ENCODE assay signal across 10 mouse cellular contexts in genomic region chr6:85141013-85141412, GRCm38 (mm10). TPM values are rescaled to one million over a fixed set of nuclear protein-coding genes. Genes with fewer than 3 reads are reported as not detected.
DNase-seq lines count a peak whose midpoint lies in the region; ATAC-seq and TF ChIP-seq lines count a peak whose summit lies in the region.
"Not testable (repeated sequence)": the region's sequence is repeated elsewhere in the genome, so short reads cannot be mapped to it uniquely, and the experiment has no call there.
"Had no signal": no experiment of that assay in that cellular context is flagged by ENCODE, and none has a peak within 500 bp of the region (broad histone marks: within the 10 kb centered on the region; RNA-seq: fewer than 3 reads in every experiment).

No protein-coding gene starts in this region.

- not testable (repeated sequence) for H3K4me2 ChIP-seq in stomach, postnatal 0 days (replicated peaks; ENCODE audit: low read depth)

- H3K4me3 ChIP-seq in stomach, postnatal 0 days (ENCODE audit: low read depth, low read length): not testable (repeated sequence)

- peak; percentile 59 for ATAC-seq in megakaryocyte progenitor cell, adult 5-6 weeks (replicated peaks; ENCODE audit: poor library complexity)
- 0 out of 2 replicates have a peak, but pooled peaks have one; percentile 17 for ATAC-seq in stomach, postnatal 0 days (ENCODE audit: low FRiP score, low TSS enrichment)

- DNase-seq in B cell, adult 2 months: peak; percentile 38 to 43
- DNase-seq in adrenal gland, adult 2 months: peak; percentile 58
- DNase-seq in cerebellum, postnatal 25 days: peak; percentile 32 to 56
- DNase-seq in gastrocnemius, postnatal 25 days: peak; percentile 37
- peak; percentile 68 for DNase-seq in induced T-regulatory cell, adult 2 months (ENCODE audit: low read depth)
- DNase-seq in left cerebral cortex, postnatal 14 days (ENCODE audit: low spot score in 2 of 2): peak; percentile 52 to 67
- peak; percentile 70 for DNase-seq in stomach, postnatal 0 days (ENCODE audit: low spot score)

- TF ChIP-seq CTCF in stomach, postnatal 0 days (IDR thresholded peaks at IDR 0.05; ENCODE audit: low read depth): peak; percentile 78

- H3K36me3 ChIP-seq in stomach, postnatal 0 days (ENCODE audit: control insufficient read depth, insufficient read depth, low read length): not testable (repeated sequence)

- H3K9me3 ChIP-seq in stomach, postnatal 0 days (ENCODE audit: control insufficient read depth, low read length): not testable (repeated sequence)

- intact Hi-C loops in left cerebral cortex, postnatal 14 days (cut with DNase I): not testable (repeated sequence)

- H3K9ac ChIP-seq in stomach, postnatal 0 days (ENCODE audit: low read length): not testable (repeated sequence)

- not testable (repeated sequence) for H3K27me3 ChIP-seq in stomach, postnatal 0 days (ENCODE audit: control insufficient read depth, insufficient read depth, low read length)

- not testable (repeated sequence) for TF ChIP-seq EP300 in stomach, postnatal 0 days (optimal IDR thresholded peaks at IDR 0.05)

- 13% methylated on average over 6 of the region's 7 CpGs for WGBS in stomach, postnatal 0 days

- not testable (repeated sequence) for H3K4me1 ChIP-seq in stomach, postnatal 0 days (replicated peaks; ENCODE audit: control insufficient read depth, insufficient read depth)

- H3K27ac ChIP-seq in stomach, postnatal 0 days (replicated peaks): not testable (repeated sequence)

RNA-seq across cellular contexts. Expression of gene Spr, which starts 3.4 kb away (rescaled TPM):
- total RNA-seq in adrenal gland, adult 2 months (2021): 10 to 100 TPM; 56.3 to 74.8 TPM
- polyA plus RNA-seq in adrenal gland, adult 2 months (2012; rRNA removed): 22.7 and 43.9 TPM in 2 replicates
- 10 to 100 TPM; 44.9 to 50.4 TPM for total RNA-seq in gastrocnemius, postnatal 25 days (2021)
- total RNA-seq in left cerebral cortex, postnatal 14 days (2021): 10 to 100 TPM; 35.5 to 37.2 TPM
- 18.1 and 23.7 TPM in 2 replicates for total RNA-seq in megakaryocyte progenitor cell, adult 5-6 weeks (2015)
- 23.6 and 29.4 TPM in 2 replicates for total RNA-seq in megakaryocyte progenitor cell, adult 5-6 weeks (2017)
- polyA plus RNA-seq in stomach, postnatal 0 days (2015; fragmentation: Nextera tagmentation; extraction: Ambion mirVana): 58.8 and 62.1 TPM in 2 replicates

RNA-seq across cellular contexts. Expression of gene Emx1, which starts 46.2 kb away (rescaled TPM):
- total RNA-seq in adrenal gland, adult 2 months (2021): not detected
- polyA plus RNA-seq in adrenal gland, adult 2 months (2012; rRNA removed): not detected in 2 replicates
- not detected for total RNA-seq in gastrocnemius, postnatal 25 days (2021)
- total RNA-seq in left cerebral cortex, postnatal 14 days (2021): 10 to 100 TPM; 39.9 to 41.6 TPM
- not detected in 2 replicates for total RNA-seq in megakaryocyte progenitor cell, adult 5-6 weeks (2015)
- total RNA-seq in megakaryocyte progenitor cell, adult 5-6 weeks (2017): not detected in 2 replicates
- not detected in 2 replicates for polyA plus RNA-seq in stomach, postnatal 0 days (2015; fragmentation: Nextera tagmentation; extraction: Ambion mirVana)
- total RNA-seq: gastrocnemius, adult 8-10 months had no signal
- polyA plus RNA-seq: myocyte had no signal

Comparison
In these comparisons a context has a peak if more than half of its experiments do, and no peak if none do; other contexts are left out.
1. RNA of gene Emx1, which starts 46.2 kb away (total RNA-seq): 39.9 to 41.6 TPM in left cerebral cortex, postnatal 14 days; not detected in adrenal gland, adult 2 months, not detected in gastrocnemius, postnatal 25 days and not detected in megakaryocyte progenitor cell, adult 5-6 weeks; every median in the first group is over 10 times any median in the second.
2. Peak in every context shown above with its lines, with median percentiles within 50 percentile points of each other: DNase-seq.